37 mouse cellular contexts compared by ENCODE assay signal in the genomic region with DNA sequence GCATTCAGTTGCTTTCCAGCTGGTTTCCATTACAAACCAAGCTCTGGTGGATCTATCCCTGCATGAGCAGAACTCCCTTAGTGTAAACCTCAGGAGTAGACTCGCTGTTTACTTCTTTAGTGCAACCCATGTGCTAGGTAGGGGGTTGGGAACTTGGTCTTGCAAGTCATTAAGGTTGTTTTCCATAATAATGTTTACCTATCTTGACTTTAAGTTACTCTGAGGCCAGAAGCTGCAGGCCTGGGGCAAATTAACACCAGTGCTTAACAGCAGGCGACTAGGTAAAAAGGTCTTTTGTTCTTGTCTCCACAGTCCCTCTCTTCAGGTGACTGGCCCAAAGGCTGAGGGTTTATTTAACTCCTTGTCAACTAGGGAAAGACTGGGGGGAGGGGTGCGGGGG. TPM values are rescaled to one million over a fixed set of nuclear protein-coding genes. Genes with fewer than 3 reads are reported as not detected.
A peak's percentile ranks its signal among the peaks of the same experiment; 100 is the strongest.
DNase-seq lines count a peak whose midpoint lies in the region; ATAC-seq and TF ChIP-seq lines count a peak whose summit lies in the region.
"Had no signal": no experiment of that assay in that cellular context is flagged by ENCODE, and none has a peak within 500 bp of the region (broad histone marks: within the 10 kb centered on the region; RNA-seq: fewer than 3 reads in every experiment).

No protein-coding gene starts in this region.

- no peak overlapping the region for H3K4me2 ChIP-seq in stomach, postnatal 0 days (replicated peaks; ENCODE audit: low read depth)
- H3K4me2 ChIP-seq: embryonic facial prominence, embryonic 15.5 days; forebrain, embryonic 12.5 days; heart, embryonic 15.5 days; hindbrain, embryonic 13.5 days; liver, embryonic 15.5 days; lung, embryonic 15.5 days; neural tube, embryonic 12.5 days had no signal

- H3K4me3 ChIP-seq in ES-E14 (ENCODE audit: insufficient read depth in 1 of 2, low read depth in 1 of 2, low read length in 2 of 2, poor library complexity in 1 of 2, severe bottlenecking in 1 of 2) = no peak overlapping the region
- H3K4me3 ChIP-seq in stomach, postnatal 0 days (ENCODE audit: low read depth, low read length) = no peak overlapping the region
- H3K4me3 ChIP-seq: embryonic facial prominence, embryonic 15.5 days; forebrain, embryonic 12.5 days; heart, embryonic 10.5 days; heart, embryonic 15.5 days; hindbrain, embryonic 13.5 days; liver, embryonic 15.5 days; lung, embryonic 15.5 days; midbrain, embryonic 10.5 days; myocyte; neural tube, embryonic 12.5 days had no signal

- ATAC-seq in stomach, postnatal 0 days (ENCODE audit: low FRiP score, low TSS enrichment) = no peak
- ATAC-seq: forebrain, postnatal 0 days; inflammation-experienced regulatory T-cells, adult 6 months; midbrain, embryonic 16.5 days had no signal

- no peaks in the 10 kb centered on the region for H3K4me1 ChIP-seq in ES-E14 (ENCODE audit: control insufficient read depth in 2 of 2, insufficient read depth in 2 of 2, low read length in 2 of 2, poor library complexity in 1 of 2)
- H3K4me1 ChIP-seq in stomach, postnatal 0 days (replicated peaks; ENCODE audit: control insufficient read depth, insufficient read depth) = no peaks in the 10 kb centered on the region
- H3K4me1 ChIP-seq: embryonic facial prominence, embryonic 15.5 days; heart, embryonic 10.5 days; heart, embryonic 15.5 days; liver, embryonic 15.5 days; lung, embryonic 15.5 days had no signal

- no peaks in the 10 kb centered on the region for H3K27me3 ChIP-seq in stomach, postnatal 0 days (ENCODE audit: control insufficient read depth, insufficient read depth, low read length)
- H3K27me3 ChIP-seq: embryonic facial prominence, embryonic 15.5 days; heart, embryonic 15.5 days; hindbrain, embryonic 13.5 days; liver, embryonic 15.5 days; lung, embryonic 15.5 days; neural tube, embryonic 12.5 days had no signal

- no peak overlapping the region for H3K9ac ChIP-seq in ES-E14 (ENCODE audit: insufficient read depth, low read depth, low read length, poor library complexity, severe bottlenecking)
- no peak overlapping the region for H3K9ac ChIP-seq in stomach, postnatal 0 days (ENCODE audit: low read length)
- H3K9ac ChIP-seq: embryonic facial prominence, embryonic 15.5 days; forebrain, embryonic 12.5 days; forebrain, postnatal 0 days; heart, embryonic 15.5 days; hindbrain, embryonic 13.5 days; liver, embryonic 15.5 days; lung, embryonic 15.5 days; neural tube, embryonic 12.5 days had no signal

- no peak overlapping the region for H3K27ac ChIP-seq in ES-E14 (ENCODE audit: insufficient read depth, low read depth, low read length, poor library complexity, severe bottlenecking)
- H3K27ac ChIP-seq in stomach, postnatal 0 days (replicated peaks) = no peak overlapping the region
- H3K27ac ChIP-seq: embryonic facial prominence, embryonic 15.5 days; forebrain, embryonic 12.5 days; heart, embryonic 10.5 days; heart, embryonic 15.5 days; hindbrain, embryonic 13.5 days; liver, embryonic 15.5 days; lung, embryonic 15.5 days; midbrain, embryonic 10.5 days; neural tube, embryonic 12.5 days had no signal

- 11% methylated on average over 3 of the region's 3 CpGs for WGBS in stomach, postnatal 0 days

- TF ChIP-seq EP300 in stomach, postnatal 0 days (optimal IDR thresholded peaks at IDR 0.05) = no peak

- peak; percentile 16 for DNase-seq in embryo, embryonic 10.5 days (ENCODE audit: low spot score)
- DNase-seq in embryo, embryonic 10 days (ENCODE audit: low spot score) = no peak
- DNase-seq in ES-E14 (ENCODE audit: low read depth, low spot score) (peak; percentile 47), adipocyte (ENCODE audit: low spot score) (no peak)
- DNase-seq in embryo, embryonic 9.5 days (ENCODE audit: extremely low spot score) = peak; percentile 15
- peak; percentile 56 for DNase-seq in hindlimb bud, embryonic 11.5 days (ENCODE audit: extremely low spot score, low read depth, low spot score)
- no peak for DNase-seq in stomach, postnatal 0 days (ENCODE audit: low spot score)
- no peak for DNase-seq in lung, adult 18-20 months
- DNase-seq: adrenal gland, postnatal 10 days; cerebellum, adult 11 months; cerebellum, adult 9-11 months; forebrain, postnatal 0 days; gastrocnemius, postnatal 10 days; heart, postnatal 36 days; kidney, adult 11 months; kidney, postnatal 14 days; left cerebral cortex, postnatal 4 days; right cerebral cortex, postnatal 4 days had no signal

- TF ChIP-seq CTCF in stomach, postnatal 0 days (IDR thresholded peaks at IDR 0.05; ENCODE audit: low read depth) = no peak

- in situ Hi-C loops in ES-E14 (cut with MboI; ENCODE audit: low sequenced_read_pairs in 2 of 2, unreplicated experiment in 2 of 2) = no loop called here

- H3K9me3 ChIP-seq in ES-E14 (ENCODE audit: control insufficient read depth, insufficient read depth, low read depth, low read length) = no peaks in the 10 kb centered on the region
- H3K9me3 ChIP-seq in stomach, postnatal 0 days (ENCODE audit: control insufficient read depth, low read length) = no peaks in the 10 kb centered on the region
- H3K9me3 ChIP-seq: embryonic facial prominence, embryonic 15.5 days; forebrain, embryonic 12.5 days; heart, embryonic 10.5 days; heart, embryonic 15.5 days; hindbrain, embryonic 13.5 days; liver, embryonic 15.5 days; lung, embryonic 15.5 days; midbrain, embryonic 10.5 days; neural tube, embryonic 12.5 days had no signal

- H3K36me3 ChIP-seq in ES-E14 (ENCODE audit: control insufficient read depth, insufficient read depth, low read length, poor library complexity, severe bottlenecking) = no peaks in the 10 kb centered on the region; the same call in 1 of the 2 replicates
- H3K36me3 ChIP-seq in stomach, postnatal 0 days (ENCODE audit: control insufficient read depth, insufficient read depth, low read length) = no peaks in the 10 kb centered on the region
- H3K36me3 ChIP-seq: embryonic facial prominence, embryonic 15.5 days; forebrain, embryonic 12.5 days; heart, embryonic 10.5 days; heart, embryonic 15.5 days; hindbrain, embryonic 13.5 days; liver, embryonic 15.5 days; lung, embryonic 15.5 days; midbrain, embryonic 10.5 days; neural tube, embryonic 12.5 days had no signal

TF ChIP-seq in ES-E14, 5 proteins besides CTCF, POLR2A, EP300 and RAD21:
- TF ChIP-seq ZNF384 (IDR thresholded peaks at IDR 0.05; ENCODE audit: low read depth, low read length) = no peak
- no peak for TF ChIP-seq MAFK (IDR thresholded peaks at IDR 0.05; ENCODE audit: insufficient read depth, low read depth, low read length)
- TF ChIP-seq CHD2 (IDR thresholded peaks at IDR 0.05; ENCODE audit: low read depth, low read length) = no peak
- TF ChIP-seq HCFC1 (IDR thresholded peaks at IDR 0.05; ENCODE audit: borderline replicate concordance, insufficient read depth, low read length) = no peak
- TF ChIP-seq ZC3H11A (IDR thresholded peaks at IDR 0.05; ENCODE audit: borderline replicate concordance, low read depth, low read length) = no peak

RNA-seq across cellular contexts. Expression of gene Gpr26, which starts 48.9 kb away (rescaled TPM):
- total RNA-seq in ES-E14 (2012; rRNA removed) = 0.04 TPM in 1 of 2 replicates, not detected in the other
- polyA plus RNA-seq in stomach, postnatal 0 days (2015; fragmentation: Nextera tagmentation; extraction: Ambion mirVana) = 0.01 TPM in 1 of 2 replicates, not detected in the other
- total RNA-seq: heart, postnatal 36 days; liver, adult 2 months; megakaryocyte progenitor cell, adult 5-6 weeks had no signal
- polyA plus RNA-seq: C2C12; embryonic facial prominence, embryonic 15.5 days; gonadal fat pad, adult 2 months; heart, embryonic 10.5 days; heart, embryonic 15.5 days; inflammation-experienced regulatory T-cells, adult 6 months; kidney, embryonic 14.5 days; liver, adult 2 months; liver, embryonic 15.5 days; lung, embryonic 15.5 days; myocyte; testis, adult 2 months; thymus, postnatal 0 days had no signal

Comparison
In these comparisons a context has a peak if more than half of its experiments do, and no peak if none do; other contexts are left out.
1. DNase-seq: peak in embryo, embryonic 10.5 days (single experiment), ES-E14 (single experiment), embryo, embryonic 9.5 days (single experiment) and hindlimb bud, embryonic 11.5 days (single experiment); none in embryo, embryonic 10 days (single experiment), stomach, postnatal 0 days (single experiment), adipocyte (single experiment) and lung, adult 18-20 months (0 of 2).